Mouse (Mus musculus): ENCODE measurements around the gene Grid2ip.

GRCm38 (mm10) chr5:143333872-143334271 lies 23.3 kb upstream of the Grid2ip start:
- TF ChIP-seq CTCF (IDR thresholded peaks at IDR 0.05; ENCODE audit: low read depth, low read length) = peak; percentile 36; the same call in 1 of the 2 replicates
- no peak for TF ChIP-seq POLR2A (IDR thresholded peaks at IDR 0.05; ENCODE audit: borderline replicate concordance, low read depth, low read length)
